Mouse (Mus musculus) common myeloid progenitor, adult 5-6 weeks (primary cell): ENCODE data around the gene Fktn. TPM values are rescaled to one million over a fixed set of nuclear protein-coding genes. Genes with fewer than 3 reads are reported as not detected.

Experiments used
- ATAC-seq: replicated peaks from 2 replicates; pipeline ENCODE4 v1.8.0; 2016; ENCODE audit warnings: low read depth, mild to moderate bottlenecking, moderate TSS enrichment, inconsistent platforms; ENCODE audit not compliant: poor library complexity, severe bottlenecking
- total RNA-seq: library from RNA; stranded (forward); fragments of 200-1000, 187-1606 nt; gene quantifications from 2 replicates; pipeline ENCODE4 v1.2.3, GENCODE M21; 2017

Gene Fktn
- total RNA-seq, 1 experiment from 2014 or later = 6.3 TPM

GRCm38 (mm10) chr4:53823697-53824096 is 109.9 kb downstream of the Fktn start:
- peak; percentile 59 for ATAC-seq

DNA sequence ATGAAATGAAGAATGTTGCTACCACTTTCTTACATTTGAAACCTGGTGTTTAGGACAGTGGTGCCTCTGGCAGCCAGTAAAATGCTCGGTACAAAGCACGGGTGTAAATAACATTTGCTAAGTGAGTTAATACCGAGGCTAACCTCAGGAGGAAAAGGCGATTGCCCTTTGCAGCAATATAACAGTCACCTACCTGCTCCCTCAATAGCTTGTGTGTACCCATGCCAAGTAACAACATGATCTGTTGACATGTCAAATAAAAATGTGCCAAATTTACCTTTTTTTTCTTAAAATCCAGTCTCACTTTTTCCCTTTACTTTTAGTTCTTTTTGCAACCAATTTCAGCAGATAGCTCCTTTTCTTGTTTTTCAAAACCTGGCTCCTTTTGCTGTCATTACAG is 111.0 kb downstream of the Fktn start:
- no peak for ATAC-seq

- peak; percentile 73 for ATAC-seq
Measured at GRCm38 (mm10) chr4:53825821-53826605, 112.2 kb downstream of the Fktn start, which contains the start of gene Tmem38b. Gene Tmem38b, plus strand, starts transcription at chr4:53826045.

GRCm38 (mm10) chr4:53826641-53827248 is 112.9 kb downstream of the Fktn start:
- ATAC-seq = peak; percentile 10; the same call in 1 of the 2 replicates

Other genes starting within 250 kb of the Fktn start
- 5.8 and 7.1 TPM in 2 replicates for gene Fsd1l, start 82.5 kb upstream of the Fktn start, total RNA-seq
- gene Tal2, start 65.7 kb downstream of the Fktn start, total RNA-seq = 0.49 TPM in 1 of 2 replicates, not detected in the other
- gene Tmem38b, start 112.0 kb downstream of the Fktn start, total RNA-seq = 4.2 and 10.5 TPM in 2 replicates